Mouse (Mus musculus) MEL (cell line): ENCODE measurements around the gene Tuba4a. TPM values are rescaled to one million over a fixed set of nuclear protein-coding genes. Genes with fewer than 3 reads are reported as not detected.

Experiments
- DNase-seq: peaks from one replicate; pipeline ENCODE4 v3.0.0; 2011; ENCODE audit warnings: low read depth, low spot score
- H3K27ac ChIP-seq: 2 replicates; pipeline ENCODE4 v1.5.1; 2012; ENCODE audit warnings: low read depth, mild to moderate bottlenecking, control low read depth, low read length, moderate library complexity; ENCODE audit not compliant: control insufficient read depth
- H3K27me3 ChIP-seq, 2 experiments: fragments of 150-350 bp in 1 of 2; sonication (generic) in 1 of 2; 2 replicates each; pipeline ENCODE4 v1.6.1; 2012; ENCODE audit warnings: low read length in 2 of 2, mild to moderate bottlenecking in 2 of 2, improper control_type of control experiment in 1 of 2, moderate library complexity in 1 of 2; ENCODE audit not compliant: insufficient read depth in 2 of 2, control insufficient read depth in 1 of 2
- H3K36me3 ChIP-seq, 2 experiments: 2 replicates each; pipeline ENCODE4 v1.6.1; 2012 to 2014; ENCODE audit warnings: low read length in 2 of 2, improper control_type of control experiment in 1 of 2, inconsistent platforms in 1 of 2, mild to moderate bottlenecking in 1 of 2; ENCODE audit not compliant: insufficient read depth in 2 of 2, control insufficient read depth in 1 of 2
- H3K4me1 ChIP-seq, 2 experiments: fragments of 150-350 bp in 1 of 2; sonication (generic) in 1 of 2; 2 replicates each; pipeline ENCODE4 v1.6.1; 2012; ENCODE audit warnings: low read length in 2 of 2, improper control_type of control experiment in 1 of 2, mild to moderate bottlenecking in 1 of 2; ENCODE audit not compliant: insufficient read depth in 2 of 2, control insufficient read depth in 1 of 2
- H3K4me3 ChIP-seq, 2 experiments: fragments of 150-350 bp in 1 of 2; sonication (generic) in 1 of 2; 2 replicates each; pipeline ENCODE4 v1.5.1; 2012; ENCODE audit warnings: low read depth in 2 of 2, low read length in 2 of 2, mild to moderate bottlenecking in 2 of 2, moderate library complexity in 2 of 2, control low read depth in 1 of 2, improper control_type of control experiment in 1 of 2; ENCODE audit not compliant: control insufficient read depth in 1 of 2, insufficient read depth in 1 of 2
- H3K79me2 ChIP-seq: 2 replicates; pipeline ENCODE4 v1.6.1; 2012; ENCODE audit warnings: mild to moderate bottlenecking, low read length, moderate library complexity; ENCODE audit not compliant: control insufficient read depth, poor library complexity, insufficient read depth
- H3K9ac ChIP-seq: 2 replicates; pipeline ENCODE4 v1.6.1; 2012; ENCODE audit warnings: low read depth, mild to moderate bottlenecking, control low read depth, low read length, moderate library complexity; ENCODE audit not compliant: control insufficient read depth, poor library complexity, severe bottlenecking
- H3K9me3 ChIP-seq: fragments of 150-350 bp; sonication (generic); replicated peaks from 2 replicates; pipeline ENCODE4 v1.6.1; 2012; ENCODE audit warnings: mild to moderate bottlenecking, low read length, improper control_type of control experiment, moderate library complexity; ENCODE audit not compliant: insufficient read depth
- BHLHE40 ChIP-seq: IDR thresholded peaks from 2 replicates; pipeline ENCODE4 v1.6.1; 2012; ENCODE audit warnings: low read depth, mild to moderate bottlenecking, inconsistent platforms, low read length, improper control_type of control experiment, borderline replicate concordance
- CHD2 ChIP-seq: IDR thresholded peaks from 2 replicates; pipeline ENCODE4 v1.6.1; 2011; ENCODE audit warnings: low read length, improper control_type of control experiment
- CTCF ChIP-seq, 3 experiments: IDR thresholded peaks in 2 of 3; conservative IDR thresholded peaks in 1 of 3; 2 replicates each; pipeline ENCODE4 v1.5.1; 2011 to 2012; ENCODE audit warnings: low read length in 3 of 3, low read depth in 2 of 3, mild to moderate bottlenecking in 2 of 3, improper control_type of control experiment in 1 of 3, inconsistent platforms in 1 of 3, mixed read lengths in 1 of 3, moderate library complexity in 1 of 3; ENCODE audit not compliant: control insufficient read depth in 1 of 3, insufficient read depth in 1 of 3, poor library complexity in 1 of 3, severe bottlenecking in 1 of 3
- E2F4 ChIP-seq: IDR thresholded peaks from 2 replicates; pipeline ENCODE4 v1.6.1; 2011; ENCODE audit warnings: low read depth, low read length, improper control_type of control experiment, borderline replicate concordance
- ELF1 ChIP-seq: IDR thresholded peaks from 2 replicates; pipeline ENCODE4 v1.6.1; 2014; ENCODE audit warnings: low read depth, mild to moderate bottlenecking, inconsistent platforms, low read length, improper control_type of control experiment, moderate library complexity
- EP300 ChIP-seq, 2 experiments: IDR thresholded peaks; 2 replicates each; pipeline ENCODE4 v1.6.1; 2011; ENCODE audit warnings: improper control_type of control experiment in 2 of 2, low read length in 2 of 2, low read depth in 1 of 2, mild to moderate bottlenecking in 1 of 2
- ETS1 ChIP-seq: IDR thresholded peaks from 2 replicates; pipeline ENCODE4 v1.6.1; 2012; ENCODE audit warnings: low read depth, mild to moderate bottlenecking, inconsistent platforms, low read length, improper control_type of control experiment, moderate library complexity
- GABPA ChIP-seq: IDR thresholded peaks from 2 replicates; pipeline ENCODE4 v1.6.1; 2012; ENCODE audit warnings: low read depth, mild to moderate bottlenecking, inconsistent platforms, low read length, improper control_type of control experiment, moderate library complexity
- HCFC1 ChIP-seq: IDR thresholded peaks from 2 replicates; pipeline ENCODE4 v1.6.1; 2012; ENCODE audit warnings: low read depth, mild to moderate bottlenecking, inconsistent platforms, low read length, improper control_type of control experiment, moderate library complexity
- JUND ChIP-seq: IDR thresholded peaks from 2 replicates; pipeline ENCODE4 v1.6.1; 2011; ENCODE audit warnings: low read depth, mild to moderate bottlenecking, improper control_type of control experiment, low read length
- KAT2A ChIP-seq: conservative IDR thresholded peaks from 2 replicates; pipeline ENCODE4 v1.6.1; 2012; ENCODE audit warnings: low read depth, low read length, improper control_type of control experiment, inconsistent platforms
- MAFK ChIP-seq: IDR thresholded peaks from 2 replicates; pipeline ENCODE4 v1.6.1; 2011; ENCODE audit warnings: low read depth, mild to moderate bottlenecking, low read length, improper control_type of control experiment, borderline replicate concordance
- MEF2A ChIP-seq: IDR thresholded peaks from 2 replicates; pipeline ENCODE4 v1.6.1; 2014; ENCODE audit warnings: low read depth, mild to moderate bottlenecking, inconsistent platforms, low read length, improper control_type of control experiment; ENCODE audit not compliant: poor library complexity, insufficient replicate concordance, severe bottlenecking; ENCODE audit errors: extremely low read depth
- MXI1 ChIP-seq: IDR thresholded peaks from 2 replicates; pipeline ENCODE4 v1.6.1; 2011; ENCODE audit warnings: mild to moderate bottlenecking, low read depth, low read length, improper control_type of control experiment
- MYB ChIP-seq: IDR thresholded peaks from 2 replicates; pipeline ENCODE4 v1.6.1; 2011; ENCODE audit warnings: mild to moderate bottlenecking, low read depth, low read length, improper control_type of control experiment
- NELFE ChIP-seq: IDR thresholded peaks from 2 replicates; pipeline ENCODE4 v1.6.1; 2011; ENCODE audit warnings: low read depth, low read length, improper control_type of control experiment
- POLR2AphosphoS2 ChIP-seq: IDR thresholded peaks from 2 replicates; pipeline ENCODE4 v1.6.1; 2011; ENCODE audit warnings: low read length, improper control_type of control experiment
- POLR2AphosphoS5 ChIP-seq: IDR thresholded peaks from 2 replicates; pipeline ENCODE4 v1.6.1; 2012; ENCODE audit warnings: low read depth, borderline replicate concordance, mild to moderate bottlenecking, inconsistent platforms, low read length, moderate library complexity, mixed read lengths
- RAD21 ChIP-seq: IDR thresholded peaks from 2 replicates; pipeline ENCODE4 v1.6.1; 2011; ENCODE audit warnings: mild to moderate bottlenecking, low read depth, low read length, improper control_type of control experiment
- RCOR1 ChIP-seq: IDR thresholded peaks from 2 replicates; pipeline ENCODE4 v1.6.1; 2012; ENCODE audit warnings: low read depth, mild to moderate bottlenecking, inconsistent platforms, low read length, improper control_type of control experiment
- SIN3A ChIP-seq: IDR thresholded peaks from 2 replicates; pipeline ENCODE4 v1.6.1; 2012; ENCODE audit warnings: low read length, improper control_type of control experiment, inconsistent platforms
- TBP ChIP-seq: IDR thresholded peaks from 2 replicates; pipeline ENCODE4 v1.8.0; 2011; ENCODE audit warnings: low read depth, low read length, improper control_type of control experiment
- UBTF ChIP-seq: IDR thresholded peaks from 2 replicates; pipeline ENCODE4 v1.6.1; 2012; ENCODE audit warnings: low read depth, mild to moderate bottlenecking, inconsistent platforms, low read length, improper control_type of control experiment, moderate library complexity, borderline replicate concordance; ENCODE audit not compliant: insufficient read depth
- USF1 ChIP-seq: IDR thresholded peaks from 2 replicates; pipeline ENCODE4 v1.6.1; 2014; ENCODE audit warnings: low read depth, mild to moderate bottlenecking, inconsistent platforms, low read length, improper control_type of control experiment, moderate library complexity
- ZKSCAN1 ChIP-seq: IDR thresholded peaks from 2 replicates; pipeline ENCODE4 v1.6.1; 2012; ENCODE audit warnings: low read depth, mild to moderate bottlenecking, inconsistent platforms, low read length, improper control_type of control experiment, moderate library complexity
- ZMIZ1 ChIP-seq: IDR thresholded peaks from 2 replicates; pipeline ENCODE4 v1.6.1; 2012; ENCODE audit warnings: low read depth, mild to moderate bottlenecking, inconsistent platforms, low read length, improper control_type of control experiment, moderate library complexity
- polyA plus RNA-seq, 2 experiments: library from polyadenylated mRNA; stranded (reverse) in 1 of 2; unstranded in 1 of 2; fragments of >175 nt in 1 of 2; fragments of >200 nt in 1 of 2; gene quantifications; 2 replicates each; pipeline versions ENCODE4 v1.2.1 to v1.2.4; 2012; ENCODE audit warnings: low replicate concordance in 2 of 2, low read depth in 1 of 2; ENCODE audit not compliant: insufficient read length in 2 of 2, insufficient read depth in 1 of 2, missing spikeins in 1 of 2
- total RNA-seq: library from RNA; depleted of rRNA; stranded (reverse); fragments of 300-350 nt; gene quantifications from 2 replicates; pipeline ENCODE4 v1.2.3, GENCODE M21; 2012

Tuba4a gene
- total and polyA plus RNA-seq, 3 experiments: 385 to 439 TPM; not detected in 1

GRCm38 (mm10) chr1:75214442-75214841 is 5.2 kb downstream of the Tuba4a start:
- Histone ChIP-seq H3K27ac (peak overlapping the region; percentile 11), H3K9me3 (no peaks in the 10 kb centered on the region), H3K27me3 (no peaks in the 10 kb centered on the region), H3K36me3 (peaks cover 15 to 56% of the 10 kb centered on the region in 2 experiments), H3K9ac (no peak overlapping the region), H3K4me3 (no peak overlapping the region), H3K79me2 (peaks cover 74% of the 10 kb centered on the region), H3K4me1 (peaks cover 6 to 55% of the 10 kb centered on the region in 2 experiments; a peak in 3 of 4 replicates)
- TF ChIP-seq MYB (no peak), HCFC1 (no peak), ZMIZ1 (peak; percentile 72), MEF2A (no peak), CTCF (IDR thresholded peaks at IDR 0.05 in 2 of 3, conservative IDR thresholded peaks at IDR 0.05 in 1 of 3; ENCODE audit: control insufficient read depth in 1 of 3, insufficient read depth in 1 of 3, low read depth in 2 of 3, low read length in 3 of 3, poor library complexity in 1 of 3, severe bottlenecking in 1 of 3) (no peak), POLR2AphosphoS2 (peak; percentile 16; the same call in 1 of the 2 replicates), GABPA (no peak), POLR2AphosphoS5 (no peak), BHLHE40 (no peak), JUND (no peak), EP300 (IDR thresholded peaks at IDR 0.05; ENCODE audit: low read depth in 1 of 2, low read length in 2 of 2) (no peak), ZKSCAN1 (no peak), RCOR1 (no peak), RAD21 (no peak), CHD2 (0 out of 2 replicates have a peak, but pooled peaks have one; percentile 10)
- DNase-seq: no peak

- DNase-seq: peak; percentile 80
- peak overlapping the region in 1 of 2 experiments; percentile 5; a peak in 1 of 4 replicates for H3K4me3 ChIP-seq
- H3K27me3 ChIP-seq: no peaks in the 10 kb centered on the region
- H3K79me2 ChIP-seq: peaks cover 76% of the 10 kb centered on the region
- no peaks in the 10 kb centered on the region for H3K9me3 ChIP-seq
- peak overlapping the region; percentile 73 for H3K27ac ChIP-seq
- TF ChIP-seq ZKSCAN1 (no peak), KAT2A (no peak), E2F4 (no peak), TBP (no peak), SIN3A (peak; percentile 43; the same call in 1 of the 2 replicates), USF1 (no peak), ELF1 (no peak), MYB (peak; percentile 57), MXI1 (no peak; the same call in 1 of the 2 replicates), RCOR1 (peak; percentile 61), UBTF (no peak), MAFK (no peak), RAD21 (no peak), NELFE (0 out of 2 replicates have a peak, but pooled peaks have one; percentile 8), POLR2AphosphoS2 (no peak), ETS1 (no peak), EP300 (IDR thresholded peaks at IDR 0.05; ENCODE audit: low read depth in 1 of 2, low read length in 2 of 2) (peak in 1 of 2 experiments; percentile 78; a peak in 3 of 4 replicates), GABPA (no peak), CTCF (IDR thresholded peaks at IDR 0.05 in 2 of 3, conservative IDR thresholded peaks at IDR 0.05 in 1 of 3; ENCODE audit: control insufficient read depth in 1 of 3, insufficient read depth in 1 of 3, low read depth in 2 of 3, low read length in 3 of 3, poor library complexity in 1 of 3, severe bottlenecking in 1 of 3) (no peak), MEF2A (no peak), ZMIZ1 (peak; percentile 35; the same call in 1 of the 2 replicates)
- TF ChIP-seq, all 39 proteins: peak for 6
- peaks cover 15 to 59% of the 10 kb centered on the region in 2 experiments for H3K36me3 ChIP-seq
- H3K9ac ChIP-seq: peak overlapping the region; percentile 22
- H3K4me1 ChIP-seq: peaks cover 6 to 54% of the 10 kb centered on the region in 2 experiments; a peak in 3 of 4 replicates
Measured at GRCm38 (mm10) chr1:75213096-75213495, 6.6 kb downstream of the Tuba4a start.
